Mouse (Mus musculus) cerebellum, adult 2 months (tissue): ENCODE measurements around the gene Sptlc2. TPM values are rescaled to one million over a fixed set of nuclear protein-coding genes. Genes with fewer than 3 reads are reported as not detected.

ENCODE experiments used
- DNase-seq, 2 experiments: peaks; one replicate each; pipeline ENCODE4 v3.0.0; 2021
- H3K27ac ChIP-seq: fragments of 200-500 bp; 2 replicates; pipeline ENCODE4 v1.5.1; 2012; ENCODE audit warnings: low read length, control low read depth, inconsistent platforms; ENCODE audit not compliant: insufficient read depth
- H3K27me3 ChIP-seq: fragments of 200-500 bp; 2 replicates; pipeline ENCODE4 v1.6.1; 2012; ENCODE audit warnings: inconsistent platforms, mild to moderate bottlenecking, low read length, moderate library complexity; ENCODE audit not compliant: control insufficient read depth, insufficient read depth
- H3K4me1 ChIP-seq: fragments of 200-500 bp; 2 replicates; pipeline ENCODE4 v1.6.1; 2011; ENCODE audit warnings: low read length; ENCODE audit not compliant: control insufficient read depth, insufficient read depth
- H3K4me3 ChIP-seq: fragments of 200-500 bp; replicated peaks from 2 replicates; pipeline ENCODE3; 2011; ENCODE audit warnings: mild to moderate bottlenecking, low read depth, low read length, control low read depth; ENCODE audit not compliant: insufficient read depth
- CTCF ChIP-seq: fragments of 200-500 bp; IDR thresholded peaks from 2 replicates; pipeline ENCODE4 v1.5.1; 2011; ENCODE audit warnings: low read depth, mild to moderate bottlenecking, control low read depth, low read length, moderate library complexity, borderline replicate concordance; ENCODE audit not compliant: insufficient read depth
- POLR2A ChIP-seq: fragments of 200-500 bp; IDR thresholded peaks from 2 replicates; pipeline ENCODE4 v1.6.1; 2011; ENCODE audit warnings: low read length, control low read depth, borderline replicate concordance; ENCODE audit not compliant: insufficient read depth
- WGBS: fragments of 180-500 bp; shearing (Covaris S2); methylation state at CpG from one replicate; pipeline ENCODE4 v1.1.7; 2018; 5-methylcytosine and 5-hydroxymethylcytosine counted together
- polyA plus RNA-seq: library from polyadenylated mRNA; depleted of rRNA; stranded (reverse); fragments of >200 nt; gene quantifications from 2 replicates; pipeline ENCODE4 v1.2.3, GENCODE M21; 2012; rRNA removed

The Sptlc2 gene
- polyA plus RNA-seq: 23.3 and 25.2 TPM in 2 replicates

DNA sequence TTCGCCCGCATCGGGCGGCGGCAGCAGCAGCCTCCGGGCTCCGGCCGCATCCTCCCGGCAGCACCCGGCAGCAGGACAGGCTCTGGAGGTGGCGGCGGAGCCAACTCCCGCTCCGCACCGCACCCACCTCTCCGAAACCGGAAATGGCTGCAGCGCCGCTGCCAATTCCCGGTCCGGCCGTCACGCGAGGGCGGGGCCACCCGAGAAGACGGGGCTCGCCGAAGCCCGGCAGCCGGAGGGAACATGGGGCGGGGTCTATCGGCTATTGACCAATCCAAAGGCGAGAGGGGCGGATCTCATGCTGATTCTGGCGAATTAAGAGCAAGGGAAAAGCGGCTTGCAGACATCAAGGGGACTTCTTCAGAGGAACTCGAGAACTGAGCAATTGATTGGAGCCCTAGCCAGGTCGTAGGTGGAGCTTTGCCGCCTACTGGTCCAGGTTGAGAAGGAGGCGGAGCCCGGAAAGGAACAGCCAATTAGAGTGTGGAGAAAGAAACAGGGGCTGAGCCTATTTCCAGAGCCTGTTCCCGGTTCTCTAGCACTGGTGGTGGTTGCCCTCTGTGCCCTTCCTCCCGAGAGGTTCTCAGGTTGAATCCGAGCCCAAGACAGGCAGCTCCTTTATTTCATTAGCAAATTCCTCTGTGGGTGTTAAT is at the start of gene Sptlc2:
Sptlc2 (minus strand) TSS at position 234 of the 653 bp plus-strand sequence.
- H3K27me3 ChIP-seq: no peaks in the 10 kb centered on the region
- H3K4me1 ChIP-seq: peaks cover 3% of the 10 kb centered on the region; the same call in 1 of the 2 replicates
- peak within 1 kb of the TSS; percentile 81 for H3K4me3 ChIP-seq
- peak; percentile 85 for TF ChIP-seq POLR2A
- TF ChIP-seq CTCF: no peak
- DNase-seq: peak; percentile 100
- H3K27ac ChIP-seq: peak within 1 kb of the TSS; percentile 71
- under 1% methylated on average over 45 of the region's 45 CpGs for WGBS

DNA sequence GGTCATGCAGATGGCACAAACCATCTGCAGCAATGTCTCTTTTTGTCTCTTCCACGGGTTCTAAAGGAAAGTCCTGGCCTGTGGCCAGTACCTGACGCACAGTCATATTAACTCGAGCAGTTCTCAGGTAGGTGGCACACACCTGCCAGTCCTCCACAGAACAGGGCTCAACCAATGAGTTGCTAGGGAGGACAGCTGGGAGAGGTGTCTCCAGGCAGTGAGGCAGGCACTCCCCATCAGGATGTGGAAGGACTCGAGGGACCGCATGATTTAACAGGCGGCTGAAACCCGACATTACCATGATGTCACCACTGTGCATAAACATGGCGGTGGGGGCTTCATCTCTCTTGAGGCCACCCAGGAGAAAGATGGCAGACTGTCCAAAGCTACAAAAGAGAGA is 40.7 kb upstream of the Sptlc2 start:
- WGBS: 56% methylated on average over 8 of the region's 8 CpGs
- no peak for TF ChIP-seq CTCF
- no peak for TF ChIP-seq POLR2A
- Histone ChIP-seq H3K27ac (no peak overlapping the region), H3K4me1 (no peaks in the 10 kb centered on the region), H3K4me3 (no peak overlapping the region), H3K27me3 (no peaks in the 10 kb centered on the region)
- DNase-seq: no peak

DNA sequence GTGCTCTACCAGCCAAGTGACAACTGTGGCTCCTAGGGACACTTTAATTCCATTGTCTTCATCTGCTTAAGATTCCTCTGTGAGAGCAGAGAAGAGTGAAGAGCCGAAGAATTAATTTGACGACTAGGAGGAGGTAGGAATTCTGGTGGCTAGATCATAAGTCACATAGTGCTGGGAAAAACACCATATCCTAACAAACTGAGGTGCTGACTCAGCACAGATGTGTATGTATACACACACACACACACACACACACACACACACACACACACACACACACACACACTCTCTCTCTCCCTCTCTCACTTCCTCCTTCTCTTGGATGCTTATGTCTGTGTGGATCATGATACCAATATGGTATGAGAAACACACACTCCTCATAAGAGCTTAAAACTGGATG is 40.1 kb upstream of the Sptlc2 start:
- no peak overlapping the region for H3K27ac ChIP-seq
- no peaks in the 10 kb centered on the region for H3K27me3 ChIP-seq
- DNase-seq: no peak
- TF ChIP-seq CTCF (no peak), POLR2A (no peak)
- H3K4me1 ChIP-seq: no peaks in the 10 kb centered on the region
- WGBS: 76% methylated on average over 2 of the region's 2 CpGs
- H3K4me3 ChIP-seq: no peak overlapping the region

DNA sequence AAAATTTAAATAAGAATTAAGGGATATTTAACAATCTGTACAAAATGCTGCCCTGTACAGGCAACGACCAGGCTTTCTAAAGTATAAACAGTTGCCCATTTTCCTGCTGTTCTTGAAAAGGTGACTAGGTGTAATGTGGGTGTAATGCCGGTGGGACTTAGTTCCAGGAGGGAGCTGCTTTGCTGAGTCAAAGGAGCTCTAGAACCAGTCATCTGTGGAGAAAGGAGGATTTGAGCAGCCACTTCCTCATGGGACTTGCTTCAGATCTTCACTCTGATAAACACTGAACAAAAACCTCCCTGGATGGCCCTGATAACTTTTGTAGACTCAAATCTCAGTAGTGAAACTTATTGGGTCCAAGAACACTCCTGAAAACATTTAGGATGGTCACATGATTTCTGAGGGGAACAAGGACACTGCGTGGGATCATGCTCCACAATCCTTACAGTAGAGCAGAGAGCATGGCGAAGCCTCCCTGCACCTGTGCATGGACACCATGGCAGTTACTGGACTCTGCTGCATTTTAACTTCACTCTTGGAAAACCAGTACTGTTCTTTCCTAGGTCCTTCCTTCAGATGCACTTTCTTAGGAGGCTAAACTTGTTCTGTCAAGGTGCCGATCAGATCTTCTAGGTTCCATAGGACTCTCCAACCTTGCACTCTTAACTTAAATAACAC is 38.3 kb upstream of the Sptlc2 start:
- DNase-seq: no peak

DNA sequence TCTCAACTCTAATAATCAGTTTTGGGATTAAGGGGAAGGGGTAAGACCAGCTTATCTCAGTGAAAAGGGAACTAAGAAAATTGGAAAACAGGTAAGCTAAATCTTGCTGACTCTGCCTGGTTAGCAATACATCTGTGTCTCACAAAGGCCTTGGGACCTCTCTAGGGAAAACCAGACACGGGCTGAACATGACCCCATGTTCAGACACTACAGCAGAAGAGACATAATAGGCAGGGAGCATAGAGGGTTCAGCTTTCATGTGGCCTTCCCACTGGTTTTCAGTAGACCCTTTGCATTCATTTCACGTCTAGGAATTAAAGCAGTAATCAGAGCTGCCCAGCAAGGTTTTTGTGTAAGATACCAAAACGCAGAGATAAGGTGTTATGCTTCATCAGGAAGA is 36.4 kb upstream of the Sptlc2 start:
- DNase-seq: no peak
- Histone ChIP-seq H3K27ac (no peak overlapping the region), H3K4me1 (no peaks in the 10 kb centered on the region), H3K27me3 (no peaks in the 10 kb centered on the region), H3K4me3 (no peak overlapping the region)
- 37% methylated on average over 3 of the region's 3 CpGs for WGBS
- TF ChIP-seq POLR2A (no peak), CTCF (no peak)

More for the DNA sequence above, 38.3 kb upstream of the Sptlc2 start:
- Histone ChIP-seq H3K27ac (no peak overlapping the region), H3K4me1 (no peaks in the 10 kb centered on the region), H3K4me3 (no peak overlapping the region), H3K27me3 (no peaks in the 10 kb centered on the region)
- WGBS: 93% methylated on average over 5 of the region's 5 CpGs
- no peak for TF ChIP-seq POLR2A
- TF ChIP-seq CTCF: no peak

DNA sequence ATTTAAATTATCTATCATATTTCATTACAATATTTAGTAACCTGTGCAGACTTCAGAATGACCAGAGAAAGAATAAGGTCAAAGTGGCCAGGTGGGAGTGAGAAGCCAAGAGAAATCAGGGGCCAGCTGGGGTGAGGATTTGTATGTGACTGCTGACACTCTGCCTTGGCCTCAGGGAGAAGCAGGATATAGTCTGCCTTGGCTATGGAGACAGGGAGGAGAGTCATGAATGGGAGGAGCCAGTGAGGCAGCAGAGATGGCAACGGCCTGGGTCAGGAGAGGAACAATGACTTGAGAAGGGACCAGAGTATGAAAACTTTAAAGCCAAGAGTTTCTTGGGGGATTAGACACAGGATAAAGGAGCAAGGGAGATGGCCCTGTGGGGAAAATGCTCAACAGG is 35.5 kb upstream of the Sptlc2 start:
- Histone ChIP-seq H3K4me1 (no peaks in the 10 kb centered on the region), H3K27me3 (no peaks in the 10 kb centered on the region), H3K4me3 (no peak overlapping the region), H3K27ac (no peak overlapping the region)
- 26% methylated on average over 1 of the region's 1 CpGs for WGBS
- DNase-seq: no peak
- no peak for TF ChIP-seq CTCF
- no peak for TF ChIP-seq POLR2A

DNA sequence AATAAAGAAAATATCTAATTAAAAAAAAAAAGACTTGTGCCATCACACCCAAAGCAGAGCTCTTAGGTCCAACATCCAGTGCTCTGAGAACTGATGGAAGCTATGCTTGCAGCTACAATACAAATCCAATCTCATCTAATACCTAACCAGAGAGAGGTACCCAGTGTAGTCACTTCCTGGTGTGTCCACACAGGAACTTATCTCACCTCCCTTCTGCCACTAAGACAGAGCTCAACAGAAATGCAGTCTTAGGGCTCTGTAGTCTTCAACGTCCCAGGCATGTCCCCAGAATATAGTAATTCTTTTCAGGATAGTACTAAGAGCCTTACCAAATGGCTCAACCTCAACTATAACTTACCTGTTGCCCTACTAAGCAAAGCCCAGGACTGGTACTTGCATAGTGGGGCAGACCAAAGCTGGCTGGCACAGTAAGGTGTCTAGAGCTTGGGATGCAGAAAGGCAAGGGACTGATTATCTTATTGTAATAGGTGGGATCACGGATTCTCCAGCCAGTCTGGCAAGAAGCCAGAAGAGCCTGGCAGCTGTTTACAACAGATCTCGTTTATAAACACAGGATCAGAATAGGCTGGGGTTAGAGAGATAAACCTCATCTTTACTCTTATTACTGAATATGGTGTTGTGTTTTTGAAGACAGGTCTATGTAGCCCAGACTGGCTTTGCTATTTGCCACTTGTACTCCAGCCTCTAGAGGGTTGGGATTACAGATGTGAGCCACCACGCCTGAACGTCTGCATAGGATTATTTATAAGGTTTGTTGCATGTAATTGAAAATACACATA is 33.8 kb upstream of the Sptlc2 start:
- TF ChIP-seq POLR2A (no peak), CTCF (no peak)
- Histone ChIP-seq H3K4me1 (no peaks in the 10 kb centered on the region), H3K27me3 (no peaks in the 10 kb centered on the region), H3K4me3 (no peak overlapping the region), H3K27ac (no peak overlapping the region)
- DNase-seq: no peak
- WGBS: 50% methylated on average over 5 of the region's 5 CpGs

DNA sequence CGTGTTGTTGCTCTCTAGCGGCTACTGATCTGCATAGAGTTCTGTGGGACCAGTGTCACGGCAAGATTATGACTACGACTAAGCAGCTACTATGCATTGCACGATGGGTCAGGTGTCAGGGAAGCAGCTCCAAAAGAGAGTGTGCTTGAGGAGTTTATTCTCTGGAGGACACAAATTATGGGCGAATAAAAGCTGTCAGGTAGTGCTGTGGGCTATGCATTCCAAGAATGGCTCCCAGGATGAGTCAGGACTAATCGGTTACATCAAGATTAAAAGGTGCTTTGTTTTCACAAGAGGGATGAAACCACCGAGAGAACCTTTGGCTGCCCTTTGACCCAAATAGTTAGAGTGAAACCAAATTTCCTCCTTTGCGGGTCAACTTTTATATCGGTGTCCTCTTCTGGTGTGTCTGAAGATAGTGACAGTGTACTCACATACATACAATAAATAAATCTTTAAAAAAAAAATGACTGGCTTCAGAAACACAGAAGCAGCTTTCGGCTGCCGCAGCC is 31.9 kb upstream of the Sptlc2 start:
- WGBS: 79% methylated on average over 12 of the region's 12 CpGs
- Histone ChIP-seq H3K27me3 (no peaks in the 10 kb centered on the region), H3K27ac (no peak overlapping the region)

More for the DNA sequence above, 31.9 kb upstream of the Sptlc2 start:
- Histone ChIP-seq H3K4me1 (no peaks in the 10 kb centered on the region), H3K4me3 (no peak overlapping the region)
- no peak for DNase-seq
- no peak for TF ChIP-seq POLR2A
- no peak for TF ChIP-seq CTCF
